Mouse (Mus musculus) liver, postnatal 0 days (tissue): ENCODE measurements at regions not wholly inside any gene's neighbourhood (a gene's known extent, or its start where the extent isn't known, plus 50 kb on each side); places are given as distances from the start of the nearest gene placed in this dataset.

ENCODE experiments used
- CTCF ChIP-seq: sonication (generic); IDR thresholded peaks from 2 replicates; pipeline ENCODE4 v1.5.1; 2016; ENCODE audit warnings: antibody characterized with exemption, low read depth
- EP300 ChIP-seq: IDR thresholded peaks from 2 replicates; pipeline ENCODE4 v1.6.1; 2016; ENCODE audit warnings: antibody characterized with exemption, low read depth, mild to moderate bottlenecking

DNA sequence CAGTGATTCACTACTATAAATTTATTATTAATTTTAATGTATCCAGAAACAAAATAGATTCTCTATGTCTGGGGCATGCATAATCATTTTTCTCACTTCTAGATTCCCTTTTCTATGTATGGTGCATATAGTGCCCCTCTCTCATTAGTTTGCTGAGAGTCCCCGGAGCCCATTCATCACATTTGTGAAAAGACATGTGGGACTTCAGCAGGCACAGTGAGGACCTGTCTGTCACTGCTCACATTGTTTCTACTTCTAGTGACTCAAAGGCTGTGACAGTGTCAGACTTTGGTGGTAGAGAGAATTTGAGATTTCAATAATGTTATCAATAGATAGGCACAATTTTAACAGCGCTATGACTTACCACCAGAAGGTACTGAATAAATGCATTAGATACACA, 158.7 kb downstream of the St8sia4 start:
- no peak for TF ChIP-seq EP300
- TF ChIP-seq CTCF: no peak
